Mouse (Mus musculus): ENCODE data around the gene Cpeb3.
"Not testable (repeated sequence)": the region's sequence is repeated elsewhere in the genome, so short reads cannot be mapped to it uniquely, and the experiment has no call there.

The Cpeb3 gene

GRCm38 (mm10) chr19:37156040-37156439 is 52.4 kb downstream of the Cpeb3 start:
- no peak for DNase-seq (ENCODE audit: low spot score in 2 of 2)

DNA sequence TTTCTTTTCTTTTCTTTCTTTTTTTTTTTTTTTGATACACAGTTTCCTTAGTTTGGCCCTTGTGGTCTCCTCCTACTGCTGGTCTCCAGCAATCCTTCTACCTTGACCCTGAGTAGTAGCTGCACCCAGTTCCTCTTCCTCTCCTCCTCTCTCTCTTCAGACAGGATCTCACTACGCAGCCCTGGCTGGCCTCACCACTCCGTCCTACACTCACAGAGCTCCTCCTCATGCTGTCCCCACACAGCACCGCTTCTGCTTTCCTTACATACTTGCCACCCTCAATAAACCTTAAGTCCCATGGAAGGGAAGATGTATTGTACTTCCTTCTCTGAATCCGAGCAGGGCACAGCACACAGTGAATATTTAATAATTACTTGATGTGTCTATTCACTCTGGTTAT is 61.3 kb downstream of the Cpeb3 start:
- DNase-seq (ENCODE audit: low spot score in 2 of 2) = no peak

- DNase-seq (ENCODE audit: low spot score in 2 of 2) = no peak
Observed at GRCm38 (mm10) chr19:37145846-37146245, 62.6 kb downstream of the Cpeb3 start.

- DNase-seq (ENCODE audit: low spot score in 2 of 2) = no peak
Observed at GRCm38 (mm10) chr19:37145401-37145800, 63.0 kb downstream of the Cpeb3 start.

- no peak for DNase-seq (ENCODE audit: low spot score in 2 of 2)
Observed at GRCm38 (mm10) chr19:37141623-37142022, 66.8 kb downstream of the Cpeb3 start.

DNA sequence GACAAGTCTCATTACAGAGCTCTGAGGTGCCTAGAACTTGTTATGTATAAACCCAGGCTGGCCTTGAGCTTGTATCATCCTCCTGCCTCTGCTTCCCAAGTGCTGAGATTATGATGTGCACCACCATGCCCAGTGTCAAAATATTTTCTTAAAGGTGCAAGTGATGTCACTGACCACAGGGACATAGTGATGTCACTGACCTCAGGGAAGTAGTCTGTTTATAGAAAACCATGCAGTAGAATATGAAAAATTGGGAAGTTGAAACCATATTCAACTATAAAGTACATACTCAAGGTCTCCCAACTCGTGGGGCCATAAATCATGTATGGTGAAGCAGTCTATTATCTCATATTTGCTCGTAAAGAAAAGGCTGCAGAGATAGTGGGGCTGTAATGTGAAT is 71.3 kb downstream of the Cpeb3 start:
- no peak for DNase-seq (ENCODE audit: low spot score in 2 of 2)

DNA sequence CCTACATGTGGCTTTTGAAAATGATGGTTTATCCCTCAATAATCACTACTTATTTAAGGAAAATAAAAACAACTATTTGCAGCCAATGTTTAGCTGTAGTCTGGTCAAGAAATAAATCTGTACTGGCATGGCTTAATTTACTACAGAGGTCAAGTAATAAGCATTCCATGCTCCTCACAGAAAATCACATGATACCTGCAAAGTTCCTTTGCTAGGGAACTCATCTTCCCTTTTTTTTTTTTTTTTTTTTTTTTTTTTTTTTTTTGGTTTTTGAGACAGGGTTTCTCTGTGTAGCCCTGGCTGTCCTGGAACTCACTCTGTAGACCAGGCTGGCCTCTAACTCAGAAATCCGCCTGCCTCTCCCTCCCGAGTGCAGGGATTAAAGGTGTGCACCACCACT is 72.9 kb downstream of the Cpeb3 start:
- not testable (repeated sequence) for DNase-seq (ENCODE audit: low spot score in 2 of 2)

GRCm38 (mm10) chr19:37133666-37134065 is 74.7 kb downstream of the Cpeb3 start:
- no peak for DNase-seq (ENCODE audit: low spot score in 2 of 2)

DNA sequence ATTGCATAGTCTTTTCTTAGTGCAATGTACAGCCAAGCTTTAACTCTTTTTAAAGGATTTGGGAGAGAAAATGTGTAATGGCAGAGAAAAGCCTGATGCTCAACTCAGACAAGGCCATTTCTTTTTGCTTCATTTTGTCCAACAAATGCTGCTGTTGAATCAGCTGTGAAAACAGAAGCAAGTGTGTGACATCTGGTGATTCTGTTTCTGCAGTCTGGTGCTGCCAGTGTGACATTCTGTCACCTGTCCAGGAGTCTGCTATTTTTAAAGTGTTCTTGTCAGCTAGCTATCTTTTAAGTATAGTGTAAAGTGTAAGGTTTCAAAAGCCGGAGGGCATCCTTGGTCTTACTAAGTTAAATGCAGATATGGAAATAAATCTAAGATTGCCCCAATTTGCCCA is 76.7 kb downstream of the Cpeb3 start:
- DNase-seq (ENCODE audit: low spot score in 2 of 2) = no peak

DNA sequence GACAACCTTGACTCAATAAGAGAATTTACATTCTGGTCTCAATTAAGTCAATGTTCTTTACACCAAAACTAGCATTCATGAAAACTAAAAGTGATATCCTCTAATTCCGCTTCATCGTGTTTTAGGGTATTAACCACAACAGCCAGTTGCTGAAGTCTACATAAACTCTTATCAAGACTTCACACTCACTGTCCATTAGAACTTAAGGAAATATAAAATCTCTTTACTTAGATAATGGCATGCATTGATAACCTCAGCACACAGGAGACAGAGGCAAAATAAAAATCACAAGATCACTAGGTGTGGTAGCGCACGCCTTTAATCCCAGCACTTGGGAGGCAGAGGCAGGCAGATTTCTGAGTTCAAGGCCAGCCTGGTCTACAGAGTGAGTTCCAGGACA is 79.9 kb downstream of the Cpeb3 start:
- no peak for DNase-seq (ENCODE audit: low spot score in 2 of 2)

DNA sequence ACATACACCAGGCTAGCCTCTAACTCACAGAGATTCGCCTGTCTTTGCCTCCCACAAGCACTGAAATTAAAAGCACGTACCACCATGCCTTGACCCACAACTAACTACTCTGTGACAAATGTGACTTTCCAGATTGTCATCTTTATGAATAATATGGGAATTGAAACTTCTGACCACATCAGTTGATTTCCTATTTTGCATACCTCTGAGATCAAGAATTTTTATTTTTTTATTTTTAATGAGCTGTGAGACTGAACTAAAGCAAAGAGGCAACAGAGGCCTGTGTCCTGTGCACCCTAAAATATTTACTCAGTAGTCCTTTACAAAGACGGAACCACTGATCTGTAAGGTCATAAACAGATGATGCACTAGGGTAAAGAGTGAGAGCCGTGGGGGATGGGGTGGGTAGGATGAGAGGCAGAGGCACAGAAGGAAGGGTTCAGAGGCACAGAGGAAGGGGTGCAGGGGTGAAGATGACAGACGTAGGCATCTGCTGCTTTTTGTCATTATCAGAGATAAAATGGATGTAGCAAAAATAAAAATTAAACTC is 81.3 kb downstream of the Cpeb3 start:
- no peak for DNase-seq (ENCODE audit: low spot score in 2 of 2)

DNA sequence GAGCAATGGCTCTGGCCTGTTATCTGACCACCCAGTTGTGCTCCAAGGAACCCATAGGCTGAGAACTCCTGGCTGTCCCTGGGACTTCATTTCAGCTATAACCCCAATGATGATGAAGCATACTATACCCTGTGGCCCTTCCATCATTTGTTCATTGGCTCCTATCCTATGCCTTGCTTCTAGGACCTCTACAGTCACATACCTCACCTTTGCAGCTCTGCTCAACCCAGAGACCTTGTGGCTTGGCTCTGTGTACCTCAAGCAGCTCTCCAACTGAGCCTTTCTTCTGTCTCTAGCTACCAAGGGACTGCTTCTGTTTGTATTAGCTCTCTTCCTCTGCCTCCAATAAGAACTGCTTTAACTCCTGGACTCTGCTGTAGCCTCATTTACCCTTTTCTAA is 83.4 kb downstream of the Cpeb3 start:
- no peak for DNase-seq (ENCODE audit: low spot score in 2 of 2)

DNA sequence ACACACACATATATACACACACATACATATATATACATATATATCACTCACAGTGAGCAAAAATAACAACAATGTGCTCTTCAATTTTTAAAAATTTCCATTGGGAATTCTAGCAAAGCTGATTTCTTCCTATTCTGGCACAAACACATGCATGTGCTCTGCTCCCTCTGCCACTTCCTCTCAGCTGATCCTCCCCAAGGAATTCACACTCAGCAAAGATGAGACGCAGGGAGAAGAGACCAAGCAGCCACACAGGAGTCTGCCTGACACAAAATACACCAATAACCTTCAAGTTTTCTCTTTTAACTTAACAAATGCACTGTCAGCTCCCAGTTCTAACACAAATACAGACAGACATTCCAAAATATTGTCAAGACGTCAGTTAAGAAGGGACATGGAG is 89.1 kb downstream of the Cpeb3 start:
- DNase-seq (ENCODE audit: low spot score in 2 of 2) = no peak

DNA sequence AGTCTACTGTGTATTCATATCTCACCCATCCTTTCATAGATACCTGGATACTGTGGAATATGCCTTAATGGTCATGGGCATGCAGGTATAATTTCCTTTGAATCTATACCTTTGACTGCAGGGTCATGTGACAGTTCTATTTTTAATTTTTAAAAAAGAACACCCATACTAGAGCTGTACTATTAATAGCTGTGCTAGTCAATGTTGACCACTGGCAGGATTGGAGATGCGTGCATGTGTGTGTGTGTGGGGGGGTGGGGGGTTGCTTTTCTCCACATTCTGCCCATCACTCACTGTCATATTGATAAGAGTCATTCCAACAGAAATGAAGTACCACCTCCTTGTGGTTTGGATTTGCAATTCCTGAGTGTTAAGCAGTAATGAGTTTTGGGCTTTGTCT is 92.6 kb downstream of the Cpeb3 start:
- no peak for DNase-seq (ENCODE audit: low spot score in 2 of 2)

DNA sequence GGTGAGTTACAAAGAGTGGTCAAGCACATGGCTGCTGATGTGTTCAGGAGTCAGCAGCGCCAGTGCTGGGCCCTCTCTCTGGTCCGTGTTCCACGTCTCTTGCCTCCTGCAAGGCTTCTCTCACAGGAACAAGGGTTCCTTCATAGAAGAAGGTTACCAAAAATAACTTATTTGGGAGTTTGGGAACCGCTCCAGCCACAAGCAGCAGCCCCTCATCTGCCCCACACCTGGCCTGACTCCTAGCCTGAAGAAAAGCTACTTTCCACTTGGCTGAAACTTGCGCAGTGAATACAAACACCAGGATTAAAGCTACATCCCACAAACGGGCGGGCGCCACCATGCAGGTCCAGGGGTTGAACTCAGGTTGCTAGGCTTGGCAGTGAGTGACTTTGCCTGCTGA is 93.0 kb downstream of the Cpeb3 start:
- no peak for DNase-seq (ENCODE audit: low spot score in 2 of 2)

DNA sequence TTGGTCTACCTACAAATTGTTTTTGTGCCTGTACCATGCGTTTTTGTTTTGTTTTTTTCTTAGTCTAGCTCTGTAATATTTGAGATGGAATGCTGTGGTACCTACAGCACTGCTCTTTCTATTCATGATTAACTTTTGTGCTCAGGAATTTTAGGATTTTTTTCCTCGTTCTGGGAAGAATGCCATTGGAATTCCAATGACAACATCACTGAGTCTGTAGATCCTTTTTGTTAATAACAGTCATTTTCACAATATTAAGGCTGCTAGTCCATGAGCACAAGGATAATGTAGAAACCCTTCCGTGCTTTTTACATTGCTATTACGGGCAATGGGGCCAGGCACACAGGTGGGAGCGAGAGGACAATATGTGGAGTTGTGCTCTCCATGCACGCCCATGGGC is 96.6 kb downstream of the Cpeb3 start:
- DNase-seq (ENCODE audit: low spot score in 2 of 2) = no peak

GRCm38 (mm10) chr19:37110494-37110893 is 97.9 kb downstream of the Cpeb3 start:
- no peak for DNase-seq (ENCODE audit: low spot score in 2 of 2)

- no peak for DNase-seq (ENCODE audit: low spot score in 2 of 2)
Observed at GRCm38 (mm10) chr19:37109853-37110252, 98.5 kb downstream of the Cpeb3 start.

GRCm38 (mm10) chr19:37100689-37101088 is 107.7 kb downstream of the Cpeb3 start:
- DNase-seq (ENCODE audit: low spot score in 2 of 2) = no peak

DNA sequence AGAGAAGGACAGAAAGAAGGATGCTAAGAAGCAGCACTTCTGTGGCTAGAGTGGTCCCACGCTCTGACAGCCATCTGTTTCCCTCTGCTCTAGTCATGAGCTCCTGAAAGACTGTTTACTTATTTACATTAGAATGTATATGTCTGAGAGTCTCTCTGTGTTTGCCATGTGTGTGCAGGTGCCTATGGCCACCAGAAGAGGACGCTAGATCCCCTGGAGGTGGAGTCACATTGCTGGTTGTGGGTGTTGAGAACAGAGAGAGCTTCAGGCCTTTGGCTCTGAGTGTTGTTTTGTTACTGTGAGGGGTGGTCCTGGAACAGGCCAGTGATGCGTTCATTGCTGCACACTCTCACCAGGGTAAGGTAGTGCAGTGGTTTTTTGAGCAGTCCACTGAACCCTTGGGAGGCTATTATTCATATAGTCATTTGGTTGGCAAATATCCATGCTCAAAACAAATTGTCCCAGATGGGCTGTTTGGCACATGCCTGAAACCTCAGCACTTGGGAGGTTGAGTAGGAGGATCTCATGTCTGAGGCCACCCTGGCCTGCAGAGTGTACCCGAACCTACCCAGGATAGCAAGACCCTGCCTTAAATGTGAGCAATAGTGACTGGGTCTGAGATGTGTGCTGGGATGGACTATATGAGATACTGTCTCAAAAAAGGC is 112.6 kb downstream of the Cpeb3 start:
- DNase-seq (ENCODE audit: low spot score in 2 of 2) = no peak

DNA sequence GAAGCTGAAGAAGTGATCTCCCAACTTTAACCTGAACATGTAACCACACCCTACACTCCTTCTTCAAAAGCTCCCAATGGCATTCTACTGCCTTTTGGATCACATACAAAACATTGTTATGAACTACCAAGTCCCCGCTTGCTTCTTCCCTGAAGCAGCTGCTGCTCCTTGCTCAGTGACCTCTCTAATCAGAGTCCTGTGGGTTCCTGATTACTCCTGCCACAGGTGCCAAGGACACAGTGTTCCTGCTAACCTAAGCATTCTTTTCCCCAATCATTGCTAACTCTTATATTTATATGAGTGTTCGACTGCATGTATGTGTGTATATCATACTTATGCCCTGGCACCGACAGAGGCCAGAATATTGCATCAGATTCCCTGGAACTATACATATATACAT is 115.2 kb downstream of the Cpeb3 start:
- no peak for DNase-seq (ENCODE audit: low spot score in 2 of 2)

GRCm38 (mm10) chr19:37090146-37091061 is 118.0 kb downstream of the Cpeb3 start:
- no peak for DNase-seq (ENCODE audit: low spot score in 2 of 2)
